16 mouse cellular contexts compared by ENCODE assay signal in the genomic region with DNA sequence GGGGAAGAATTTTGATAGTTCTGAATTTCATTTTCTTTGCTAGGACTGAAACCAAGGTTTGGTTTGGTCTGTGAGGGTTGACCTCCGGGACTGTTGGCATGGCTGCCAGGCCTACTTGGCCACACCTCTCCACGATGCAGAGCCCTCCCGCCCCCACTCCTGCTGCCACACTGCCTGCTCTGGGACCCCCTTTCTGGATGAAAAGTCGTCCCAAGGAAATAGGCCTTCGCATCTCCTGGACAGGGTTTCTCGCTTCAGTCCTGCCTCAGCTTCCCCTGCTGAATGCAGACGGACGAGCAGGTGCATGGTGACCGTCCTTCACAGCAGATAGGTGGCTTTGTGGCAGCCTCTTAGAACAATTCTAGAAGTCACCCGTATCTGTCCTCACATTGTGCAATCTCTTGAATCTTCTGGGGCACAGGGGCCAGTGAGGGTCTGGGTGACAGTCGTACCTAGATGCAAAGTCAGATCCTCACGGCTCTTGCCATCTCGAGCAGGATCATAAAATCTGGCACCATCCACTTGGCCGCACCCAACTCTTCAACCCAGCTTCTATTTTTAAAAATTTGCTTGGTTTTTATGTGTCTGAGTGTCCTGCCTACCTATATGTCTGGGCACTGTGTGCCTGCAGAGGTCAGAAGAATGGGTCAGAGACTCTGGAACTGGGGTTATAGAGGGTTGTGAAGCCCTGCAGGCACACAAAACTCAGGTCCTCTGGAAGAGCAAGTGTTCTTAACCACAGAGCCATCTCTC. TPM values are rescaled to one million over a fixed set of nuclear protein-coding genes. Genes with fewer than 3 reads are reported as not detected.
A peak's percentile ranks its signal among the peaks of the same experiment; 100 is the strongest.
DNase-seq lines count a peak whose midpoint lies in the region; ATAC-seq and TF ChIP-seq lines count a peak whose summit lies in the region.
"Had no signal": no experiment of that assay in that cellular context is flagged by ENCODE, and none has a peak within 500 bp of the region (broad histone marks: within the 10 kb centered on the region; RNA-seq: fewer than 3 reads in every experiment).

No protein-coding gene starts in this region.

- H3K27ac ChIP-seq in cerebellum, adult 2 months (ENCODE audit: insufficient read depth, low read length) = peak overlapping the region; percentile 92
- H3K27ac ChIP-seq in heart, adult 2 months = peak overlapping the region; percentile 55
- no peak overlapping the region for H3K27ac ChIP-seq in midbrain, embryonic 16.5 days (ENCODE audit: low read length)
- H3K27ac ChIP-seq in midbrain, embryonic 10.5 days (replicated peaks) = no peak overlapping the region
- H3K27ac ChIP-seq in olfactory bulb, adult 2 months (ENCODE audit: insufficient read depth, low read depth, low read length) = no peak overlapping the region
- H3K27ac ChIP-seq in thymus, adult 2 months (ENCODE audit: control insufficient read depth, insufficient read depth, low read length) = no peak overlapping the region
- H3K27ac ChIP-seq: embryonic facial prominence, embryonic 10.5 days; liver, embryonic 15.5 days had no signal

- intact Hi-C loops in heart, adult 2 months (cut with DNase I) = no loop called here

- DNase-seq in cerebellum, adult 2 months = peak; percentile 53 to 60
- DNase-seq in cerebellum, adult 9-10 months = no peak
- no peak for DNase-seq in heart, adult 2 months
- no peak for DNase-seq in heart, adult 11 months
- DNase-seq in midbrain, embryonic 10.5 days (ENCODE audit: low spot score) = no peak
- no peak for DNase-seq in thymus, adult 2 months
- DNase-seq: heart, postnatal 4 days; kidney, adult 11 months; kidney, postnatal 14 days; layer of hippocampus, adult 9-11 months; right cerebral cortex, adult 18-20 months had no signal

- H3K27me3 ChIP-seq in cerebellum, adult 2 months (ENCODE audit: control insufficient read depth, insufficient read depth, low read length) = no peaks in the 10 kb centered on the region
- no peaks in the 10 kb centered on the region for H3K27me3 ChIP-seq in heart, adult 2 months (ENCODE audit: control insufficient read depth, insufficient read depth, low read length)
- peaks cover 31% of the 10 kb centered on the region for H3K27me3 ChIP-seq in midbrain, embryonic 16.5 days (ENCODE audit: control insufficient read depth, insufficient read depth, low read depth, low read length)
- H3K27me3 ChIP-seq in midbrain, embryonic 10.5 days (ENCODE audit: low read depth, poor library complexity, severe bottlenecking) = peaks cover 100% of the 10 kb centered on the region
- no peaks in the 10 kb centered on the region for H3K27me3 ChIP-seq in thymus, adult 2 months (ENCODE audit: control insufficient read depth, insufficient read depth, low read length)

- H3K4me3 ChIP-seq in cerebellum, adult 2 months (replicated peaks; ENCODE audit: insufficient read depth, low read depth, low read length) = peak overlapping the region; percentile 83
- no peak overlapping the region for H3K4me3 ChIP-seq in heart, adult 2 months
- H3K4me3 ChIP-seq in midbrain, embryonic 16.5 days (ENCODE audit: low read depth, low read length) = no peak overlapping the region
- no peak overlapping the region for H3K4me3 ChIP-seq in midbrain, embryonic 10.5 days
- 0 out of 2 replicates have a peak overlapping the region, but pooled peaks have one; percentile 3 for H3K4me3 ChIP-seq in olfactory bulb, adult 2 months (ENCODE audit: insufficient read depth, low read depth, low read length)
- H3K4me3 ChIP-seq in thymus, adult 2 months (ENCODE audit: control insufficient read depth, insufficient read depth, low read length) = no peak overlapping the region
- H3K4me3 ChIP-seq: embryonic facial prominence, embryonic 10.5 days; liver, embryonic 15.5 days had no signal

- no peak for TF ChIP-seq EP300 in heart, adult 2 months (IDR thresholded peaks at IDR 0.05; ENCODE audit: insufficient read depth, low read depth, low read length)

- H3K9me3 ChIP-seq in midbrain, embryonic 16.5 days (replicated peaks; ENCODE audit: control insufficient read depth, low read length, poor library complexity, severe bottlenecking) = no peaks in the 10 kb centered on the region
- no peaks in the 10 kb centered on the region for H3K9me3 ChIP-seq in midbrain, embryonic 10.5 days (replicated peaks)
- H3K9me3 ChIP-seq: embryonic facial prominence, embryonic 10.5 days; liver, embryonic 15.5 days had no signal

- H3K79me2 ChIP-seq in heart, adult 2 months (replicated peaks; ENCODE audit: control insufficient read depth, insufficient read depth, low read length) = peaks cover 2% of the 10 kb centered on the region

- no peak for TF ChIP-seq POLR2A in cerebellum, adult 2 months (IDR thresholded peaks at IDR 0.05; ENCODE audit: borderline replicate concordance, insufficient read depth, low read length)
- no peak for TF ChIP-seq POLR2A in heart, adult 2 months (IDR thresholded peaks at IDR 0.05; ENCODE audit: insufficient read depth, low read depth, low read length)
- TF ChIP-seq POLR2A in olfactory bulb, adult 2 months (IDR thresholded peaks at IDR 0.05; ENCODE audit: insufficient read depth, low read depth, low read length) = no peak
- no peak for TF ChIP-seq POLR2A in thymus, adult 2 months (IDR thresholded peaks at IDR 0.05; ENCODE audit: control insufficient read depth, extremely low read depth, insufficient read depth, low read length, poor library complexity)

- H3K4me2 ChIP-seq in midbrain, embryonic 16.5 days (ENCODE audit: low read length) = peak overlapping the region; percentile 56; the same call in 1 of the 2 replicates
- H3K4me2 ChIP-seq: liver, embryonic 15.5 days had no signal

- H3K4me1 ChIP-seq in cerebellum, adult 2 months (ENCODE audit: control insufficient read depth, insufficient read depth, low read length) = peaks cover 48% of the 10 kb centered on the region
- peaks cover 6% of the 10 kb centered on the region; the same call in 1 of the 2 replicates for H3K4me1 ChIP-seq in heart, adult 2 months (ENCODE audit: control insufficient read depth, insufficient read depth, low read length)
- H3K4me1 ChIP-seq in midbrain, embryonic 16.5 days (ENCODE audit: control insufficient read depth, insufficient read depth, low read length) = peaks cover 19% of the 10 kb centered on the region
- peaks cover 32% of the 10 kb centered on the region for H3K4me1 ChIP-seq in midbrain, embryonic 10.5 days
- peaks cover 37% of the 10 kb centered on the region for H3K4me1 ChIP-seq in olfactory bulb, adult 2 months (ENCODE audit: control insufficient read depth, insufficient read depth, low read length)
- no peaks in the 10 kb centered on the region for H3K4me1 ChIP-seq in thymus, adult 2 months (replicated peaks; ENCODE audit: control insufficient read depth, insufficient read depth, low read length)

- no peak overlapping the region for H3K9ac ChIP-seq in heart, adult 2 months (ENCODE audit: low read depth, low read length)
- H3K9ac ChIP-seq in midbrain, embryonic 16.5 days (ENCODE audit: low read depth, low read length) = no peak overlapping the region
- H3K9ac ChIP-seq: liver, embryonic 15.5 days had no signal

- ATAC-seq in midbrain, embryonic 16.5 days = no peak
- ATAC-seq: lung, postnatal 0 days had no signal

- 8% methylated on average over 14 of the region's 14 CpGs for WGBS in cerebellum, adult 2 months
- WGBS in heart, adult 2 months = 84% methylated on average over 14 of the region's 14 CpGs
- 89% methylated on average over 14 of the region's 14 CpGs for WGBS in midbrain, embryonic 16.5 days
- WGBS in midbrain, embryonic 10.5 days = 88% methylated on average over 14 of the region's 14 CpGs
- WGBS in olfactory bulb, adult 2 months = 77% methylated on average over 14 of the region's 14 CpGs
- WGBS in thymus, adult 2 months = 93% methylated on average over 14 of the region's 14 CpGs

- no peak for TF ChIP-seq CTCF in cerebellum, adult 2 months (IDR thresholded peaks at IDR 0.05; ENCODE audit: borderline replicate concordance, insufficient read depth, low read depth, low read length)
- no peak for TF ChIP-seq CTCF in heart, adult 2 months (IDR thresholded peaks at IDR 0.05)
- no peak for TF ChIP-seq CTCF in olfactory bulb, adult 2 months (IDR thresholded peaks at IDR 0.05; ENCODE audit: insufficient read depth, low read depth, low read length)
- TF ChIP-seq CTCF in thymus, adult 2 months (IDR thresholded peaks at IDR 0.05; ENCODE audit: borderline replicate concordance, control insufficient read depth, extremely low read depth, insufficient read depth, low read length, poor library complexity) = no peak

- no peaks in the 10 kb centered on the region for H3K36me3 ChIP-seq in heart, adult 2 months (ENCODE audit: control insufficient read depth, insufficient read depth, low read length)
- H3K36me3 ChIP-seq in midbrain, embryonic 16.5 days (ENCODE audit: control insufficient read depth, insufficient read depth, low read length) = no peaks in the 10 kb centered on the region
- H3K36me3 ChIP-seq in midbrain, embryonic 10.5 days = no peaks in the 10 kb centered on the region
- H3K36me3 ChIP-seq in thymus, adult 2 months (ENCODE audit: control insufficient read depth, insufficient read depth, low read length) = no peaks in the 10 kb centered on the region
- H3K36me3 ChIP-seq: embryonic facial prominence, embryonic 10.5 days; liver, embryonic 15.5 days had no signal

RNA-seq across cellular contexts. Expression of a gene that starts 31.6 kb away (rescaled TPM):
- polyA plus RNA-seq in cerebellum, adult 2 months (2012; rRNA removed) = 98.5 and 105 TPM in 2 replicates
- 100 to 1,000 TPM; 274 to 297 TPM for total RNA-seq in heart, adult 2 months (2021)
- polyA plus RNA-seq in heart, adult 2 months (2012; rRNA removed) = 49.0 and 68.7 TPM in 2 replicates
- 44.1 and 55.4 TPM in 2 replicates for polyA plus RNA-seq in midbrain, embryonic 16.5 days (2015; fragmentation: Nextera tagmentation; extraction: Ambion mirVana)
- 0.49 and 1.2 TPM in 2 replicates for polyA plus RNA-seq in midbrain, embryonic 10.5 days (2016; fragmentation: Nextera tagmentation; extraction: Ambion mirVana)
- not detected in 2 replicates for polyA plus RNA-seq in olfactory bulb, adult 2 months (2012; ENCODE audit: insufficient read depth, insufficient read length, low replicate concordance, missing spikeins)
- polyA plus RNA-seq in thymus, adult 2 months (2012; rRNA removed) = 17.7 and 18.2 TPM in 2 replicates

RNA-seq across cellular contexts. Expression of a gene that starts 45.7 kb away (rescaled TPM):
- polyA plus RNA-seq in cerebellum, adult 2 months (2012; rRNA removed) = 0.27 and 0.33 TPM in 2 replicates
- total RNA-seq in heart, adult 2 months (2021) = under 1 TPM in 1 of 2 experiments, not detected in 1; 0.55 TPM
- 0.70 TPM in 1 of 2 replicates, not detected in the other for polyA plus RNA-seq in heart, adult 2 months (2012; rRNA removed)
- polyA plus RNA-seq in midbrain, embryonic 16.5 days (2015; fragmentation: Nextera tagmentation; extraction: Ambion mirVana) = 0.80 and 1.1 TPM in 2 replicates
- 1.1 and 1.4 TPM in 2 replicates for polyA plus RNA-seq in midbrain, embryonic 10.5 days (2016; fragmentation: Nextera tagmentation; extraction: Ambion mirVana)
- polyA plus RNA-seq in olfactory bulb, adult 2 months (2012; ENCODE audit: insufficient read depth, insufficient read length, low replicate concordance, missing spikeins) = not detected in 2 replicates
- 1.8 and 2.6 TPM in 2 replicates for polyA plus RNA-seq in thymus, adult 2 months (2012; rRNA removed)

RNA-seq across cellular contexts. Expression of a gene that starts 54.1 kb away (rescaled TPM):
- polyA plus RNA-seq in cerebellum, adult 2 months (2012; rRNA removed) = 16.1 and 16.2 TPM in 2 replicates
- total RNA-seq in heart, adult 2 months (2021) = 10 to 100 TPM; 11.2 to 12.3 TPM
- 6.1 and 7.6 TPM in 2 replicates for polyA plus RNA-seq in heart, adult 2 months (2012; rRNA removed)
- 11.7 and 12.4 TPM in 2 replicates for polyA plus RNA-seq in midbrain, embryonic 16.5 days (2015; fragmentation: Nextera tagmentation; extraction: Ambion mirVana)
- 2.9 and 5.3 TPM in 2 replicates for polyA plus RNA-seq in midbrain, embryonic 10.5 days (2016; fragmentation: Nextera tagmentation; extraction: Ambion mirVana)
- polyA plus RNA-seq in olfactory bulb, adult 2 months (2012; ENCODE audit: insufficient read depth, insufficient read length, low replicate concordance, missing spikeins) = not detected in 2 replicates
- polyA plus RNA-seq in thymus, adult 2 months (2012; rRNA removed) = 2.2 TPM in 2 replicates

Comparison
In these comparisons a context has a peak if more than half of its experiments do, and no peak if none do; other contexts are left out.
1. DNase-seq: peak in cerebellum, adult 2 months (2 of 2); none in cerebellum, adult 9-10 months (single experiment), heart, adult 2 months (0 of 2), heart, adult 11 months (single experiment), midbrain, embryonic 10.5 days (single experiment) and thymus, adult 2 months (single experiment).
2. H3K27ac ChIP-seq: peak in cerebellum, adult 2 months (single experiment) and heart, adult 2 months (single experiment); none in midbrain, embryonic 16.5 days (single experiment), midbrain, embryonic 10.5 days (single experiment), olfactory bulb, adult 2 months (single experiment) and thymus, adult 2 months (single experiment).
3. H3K4me3 ChIP-seq: peak in cerebellum, adult 2 months (single experiment) and olfactory bulb, adult 2 months (single experiment); none in heart, adult 2 months (single experiment), midbrain, embryonic 16.5 days (single experiment), midbrain, embryonic 10.5 days (single experiment) and thymus, adult 2 months (single experiment).